Mouse (Mus musculus) v-Abl transformed pro-B cells (cell line): ENCODE measurements at regions not wholly inside any gene's neighbourhood (a gene's known extent, or its start where the extent isn't known, plus 50 kb on each side); places are given as distances from the start of the nearest gene placed in this dataset.

ENCODE experiments used
- in situ Hi-C, 2 experiments: fragments of 400-800 bp; cut with MboI; formaldehyde crosslinking; loops; one replicate each; pipeline ENCODE4 v1.15.1; 2025; ENCODE audit not compliant: unreplicated experiment in 2 of 2

DNA sequence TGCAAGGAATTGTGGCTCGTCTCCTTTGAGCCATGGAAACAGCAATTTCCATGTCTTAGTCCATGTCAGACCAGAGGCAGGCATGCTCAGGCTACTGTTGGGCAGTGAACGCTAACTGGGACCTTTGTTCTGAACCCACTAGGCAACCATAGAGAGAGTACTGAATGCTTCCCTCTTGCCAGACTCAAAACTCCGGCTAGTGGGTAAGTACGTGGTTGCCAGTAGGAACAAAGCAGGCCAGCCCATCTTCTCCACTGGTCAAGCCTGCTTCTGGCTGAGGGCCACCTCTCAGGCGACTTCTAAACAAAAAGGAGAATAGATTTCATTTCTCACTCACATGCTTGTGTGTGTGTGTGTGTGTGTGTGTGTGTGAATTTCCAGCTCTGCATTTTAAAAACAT is 163.8 kb upstream of the Maf start:
- in situ Hi-C loops = no loop called here

DNA sequence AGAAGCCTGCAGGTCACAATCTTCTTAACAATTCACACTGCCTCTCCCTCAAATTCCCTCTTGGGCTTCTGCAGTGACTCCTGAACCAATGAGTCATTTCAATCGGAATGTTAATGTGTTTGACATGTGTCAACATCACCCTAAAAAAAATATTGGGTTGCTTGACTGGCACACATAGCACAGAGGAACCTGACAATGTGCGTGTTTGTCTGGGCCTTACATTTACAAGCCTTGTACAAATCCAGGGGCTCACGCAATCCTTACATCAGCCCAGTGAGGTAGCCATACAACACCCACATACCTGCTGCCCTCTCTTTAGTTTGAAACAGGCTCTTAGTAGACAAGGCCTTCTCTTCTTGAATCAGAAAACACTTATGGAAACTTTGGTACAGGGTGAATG is 153.8 kb upstream of the Maf start:
- in situ Hi-C loops = no loop called here

DNA sequence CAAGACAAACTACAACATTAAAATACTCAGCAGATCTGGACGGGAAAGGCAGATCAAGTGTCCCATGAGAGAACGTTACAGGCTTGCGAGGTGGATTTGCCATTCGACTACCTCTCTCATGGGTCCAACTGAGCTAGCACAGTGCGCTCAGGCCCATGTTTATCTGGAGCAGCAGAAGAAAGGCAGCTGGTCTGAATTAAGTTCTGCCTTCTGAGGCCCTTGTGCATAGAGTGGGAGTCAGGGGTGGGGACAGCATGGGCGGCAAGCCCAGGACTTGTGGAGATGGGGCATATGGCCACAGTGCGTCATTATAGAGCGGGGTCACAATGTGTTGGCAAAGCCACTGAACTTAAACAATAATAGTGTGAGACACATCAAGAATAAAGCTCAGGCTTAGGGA is 151.8 kb upstream of the Maf start:
- in situ Hi-C loops = no loop called here

DNA sequence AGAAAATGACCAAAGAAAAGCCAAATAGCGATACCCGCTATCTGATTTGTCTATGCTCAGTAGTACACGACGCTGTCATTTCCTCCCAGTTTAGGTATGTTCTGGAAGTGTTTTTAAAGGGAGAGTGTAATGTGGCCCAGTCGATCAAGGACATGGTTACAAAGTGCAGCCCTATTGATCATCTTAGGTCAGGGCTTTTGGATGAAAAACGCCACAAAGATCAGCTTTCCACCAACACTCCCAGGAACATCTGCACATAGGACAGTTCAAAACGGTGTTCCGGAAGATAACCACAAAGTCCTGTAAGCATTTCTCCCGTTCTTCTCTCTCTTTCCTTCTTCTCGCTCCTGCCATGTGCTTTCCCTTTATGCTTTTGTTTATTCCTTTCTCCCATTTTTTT is 149.2 kb upstream of the Maf start:
- in situ Hi-C loops = no loop called here

DNA sequence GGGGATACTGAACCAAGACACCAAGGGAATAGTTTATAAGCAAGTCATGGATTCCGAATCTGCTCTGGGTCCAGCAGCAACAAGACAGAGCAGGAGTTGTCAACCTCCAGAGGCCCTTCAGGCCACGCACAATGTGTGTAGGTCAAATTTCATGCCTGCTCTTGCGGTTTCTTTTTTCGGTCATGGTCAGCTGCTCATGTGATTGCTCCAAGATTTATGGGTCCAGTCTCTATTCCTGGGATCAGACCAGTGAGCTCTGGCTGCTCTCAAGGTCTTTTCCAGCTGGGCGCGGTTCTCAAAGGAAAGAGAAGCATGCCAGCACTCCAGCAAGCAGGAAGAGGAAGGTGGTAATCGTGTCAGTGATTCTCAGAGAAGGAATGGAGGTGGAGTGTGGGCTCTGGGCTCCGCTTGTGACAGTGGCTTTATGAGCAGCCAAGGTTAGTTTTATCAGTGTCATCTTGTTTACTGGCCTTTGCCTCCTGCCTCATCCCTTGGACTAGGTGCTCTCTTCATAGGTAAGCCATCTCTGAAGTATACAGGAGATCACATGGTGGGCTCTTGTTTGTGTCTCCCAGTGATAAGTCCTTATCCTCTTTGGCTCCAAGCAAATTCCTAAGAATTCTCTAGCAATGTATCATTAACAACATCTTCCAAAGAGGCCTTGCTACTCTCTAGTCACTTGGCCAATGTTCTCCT is 148.5 kb upstream of the Maf start:
- in situ Hi-C loops = no loop called here

DNA sequence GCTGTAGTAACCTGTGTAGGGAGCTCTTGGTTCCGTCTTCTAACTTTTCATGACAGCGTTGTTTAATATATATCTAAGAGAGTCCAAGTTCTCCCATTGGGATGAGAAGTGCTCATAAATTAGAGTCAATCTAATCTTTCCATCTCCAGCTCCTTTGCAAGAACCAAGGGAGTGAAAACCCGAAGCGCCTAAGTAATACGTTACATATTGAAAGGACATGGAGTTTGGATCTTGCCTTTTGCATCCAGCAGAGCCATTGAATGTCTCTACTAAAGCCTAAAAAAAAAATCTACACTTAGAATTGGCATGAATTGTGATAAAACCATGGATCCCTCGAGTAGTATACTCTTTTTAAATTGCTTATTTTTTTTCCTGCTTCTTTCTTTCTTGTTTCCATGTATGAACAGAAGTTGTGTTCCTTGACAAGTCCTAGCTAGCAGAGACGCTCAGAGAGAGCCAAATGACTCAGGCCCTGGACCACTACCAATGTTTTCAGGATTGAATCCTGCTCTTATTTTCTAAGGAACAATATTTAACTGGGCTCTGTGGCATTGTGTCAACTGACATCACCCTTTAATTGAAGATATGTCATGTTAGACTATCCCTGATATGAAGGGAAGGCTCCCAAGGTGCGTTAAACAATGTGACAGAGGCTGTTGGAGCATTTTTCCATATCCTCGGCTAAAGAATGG is 146.8 kb upstream of the Maf start:
- in situ Hi-C loops = no loop called here

DNA sequence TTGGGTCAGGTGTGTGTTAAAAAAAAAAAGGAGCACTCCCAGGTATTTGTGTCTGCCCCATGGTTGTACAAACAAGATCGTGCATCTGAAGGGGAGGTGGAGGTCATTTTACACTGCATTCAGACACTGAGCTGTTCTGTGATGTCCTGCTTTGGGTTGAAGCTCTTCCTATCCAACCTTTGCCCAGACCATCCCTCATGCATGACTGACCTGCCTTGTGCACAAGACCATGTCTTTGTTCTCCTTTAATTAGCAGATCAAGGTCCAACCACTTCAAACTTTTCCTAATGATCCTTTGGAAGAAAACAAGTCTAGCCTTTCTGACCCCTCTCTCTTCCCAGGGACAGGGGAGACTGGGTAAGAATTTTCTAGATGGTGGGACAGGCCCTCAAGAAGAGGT is 143.0 kb upstream of the Maf start:
- in situ Hi-C loops = no loop called here

DNA sequence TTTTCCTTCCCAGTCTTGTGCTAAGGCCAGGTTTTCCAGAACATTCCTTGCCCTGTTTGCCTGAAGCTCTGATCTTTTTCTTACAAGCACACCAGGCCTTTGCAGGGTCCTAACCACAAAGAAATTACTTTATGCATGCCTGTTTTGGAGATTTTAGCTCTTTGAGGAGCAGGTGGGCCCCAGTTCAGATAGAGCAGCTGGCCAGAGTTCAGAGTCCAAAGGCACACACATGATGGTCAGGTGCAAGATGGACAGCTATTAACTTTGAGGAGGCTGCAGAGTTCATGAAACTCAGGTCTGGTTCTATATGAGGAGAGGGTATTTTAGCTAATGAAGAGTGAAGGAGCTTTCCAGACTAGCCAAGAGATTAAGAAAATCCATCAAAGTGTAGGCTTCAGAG is 125.8 kb upstream of the Maf start:
- in situ Hi-C loops = no loop called here

DNA sequence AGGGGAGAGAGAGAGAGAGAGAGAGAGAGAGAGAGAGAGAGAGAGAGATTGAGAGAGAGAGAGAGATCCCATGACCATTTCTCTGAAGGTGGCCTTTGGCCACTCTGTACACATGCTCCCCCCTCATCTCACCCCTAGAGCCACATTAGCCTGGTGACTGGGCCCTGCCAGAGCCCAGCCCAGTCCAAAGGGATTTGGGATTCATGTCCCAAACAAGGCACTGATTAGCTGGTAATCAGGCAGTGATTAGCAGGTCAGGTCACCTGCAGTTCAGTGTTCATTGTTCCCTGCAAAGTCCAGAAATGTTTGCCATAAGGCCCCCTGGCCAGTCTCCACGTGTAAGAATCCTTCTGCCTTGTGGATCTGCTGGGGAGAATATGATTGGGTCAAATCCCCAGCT is 124.1 kb upstream of the Maf start:
- in situ Hi-C loops = no loop called here

DNA sequence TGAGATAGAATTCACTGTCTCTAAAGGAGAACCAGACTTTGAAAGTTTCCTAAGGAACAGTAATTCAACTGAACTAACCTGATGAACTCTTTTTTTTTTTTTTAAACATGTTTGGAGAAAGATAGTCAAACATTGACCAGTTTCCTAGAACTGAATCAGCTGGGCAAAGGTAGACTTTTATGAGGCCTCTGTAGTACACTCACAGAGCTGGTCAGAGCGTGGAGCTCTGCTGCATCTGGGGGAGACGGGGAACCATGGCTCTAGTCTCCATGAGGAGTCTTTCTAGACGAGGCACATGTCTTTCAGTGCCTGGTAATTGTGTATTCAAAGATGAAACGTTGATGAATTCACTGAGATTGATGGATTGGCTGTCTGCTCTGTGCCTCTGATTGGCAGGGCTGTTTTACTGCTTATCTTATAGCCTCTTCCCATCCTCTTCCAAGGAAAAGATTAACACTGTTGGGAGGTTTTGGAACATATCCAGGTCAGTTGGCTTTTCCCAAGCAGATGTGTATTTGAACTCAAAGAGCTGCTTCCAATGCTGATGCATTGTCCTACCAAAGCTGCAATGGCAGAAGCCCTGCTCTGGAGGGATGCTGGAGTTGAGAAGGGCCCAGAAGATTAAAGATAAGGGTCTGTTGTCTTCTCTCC is 122.5 kb upstream of the Maf start:
- in situ Hi-C loops = no loop called here

DNA sequence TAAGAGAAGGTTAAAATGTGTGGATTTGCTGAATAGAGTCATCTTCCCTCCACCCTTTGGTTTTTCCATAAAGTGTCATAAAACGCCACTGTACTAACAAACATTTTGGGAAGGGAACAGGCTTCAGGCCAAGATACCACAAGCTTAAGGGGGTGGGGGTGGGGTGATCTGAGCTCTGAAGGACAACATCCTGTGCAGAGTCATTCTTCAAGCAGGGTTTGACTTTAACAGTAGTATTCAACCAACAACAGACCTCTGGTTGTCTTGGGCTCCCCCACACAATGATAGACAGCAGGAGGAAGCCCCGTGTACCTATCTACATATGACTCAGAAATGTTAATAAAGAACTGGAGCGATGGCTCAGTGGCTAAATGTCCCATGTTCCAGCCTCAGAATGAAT is 118.9 kb upstream of the Maf start:
- in situ Hi-C loops = no loop called here

DNA sequence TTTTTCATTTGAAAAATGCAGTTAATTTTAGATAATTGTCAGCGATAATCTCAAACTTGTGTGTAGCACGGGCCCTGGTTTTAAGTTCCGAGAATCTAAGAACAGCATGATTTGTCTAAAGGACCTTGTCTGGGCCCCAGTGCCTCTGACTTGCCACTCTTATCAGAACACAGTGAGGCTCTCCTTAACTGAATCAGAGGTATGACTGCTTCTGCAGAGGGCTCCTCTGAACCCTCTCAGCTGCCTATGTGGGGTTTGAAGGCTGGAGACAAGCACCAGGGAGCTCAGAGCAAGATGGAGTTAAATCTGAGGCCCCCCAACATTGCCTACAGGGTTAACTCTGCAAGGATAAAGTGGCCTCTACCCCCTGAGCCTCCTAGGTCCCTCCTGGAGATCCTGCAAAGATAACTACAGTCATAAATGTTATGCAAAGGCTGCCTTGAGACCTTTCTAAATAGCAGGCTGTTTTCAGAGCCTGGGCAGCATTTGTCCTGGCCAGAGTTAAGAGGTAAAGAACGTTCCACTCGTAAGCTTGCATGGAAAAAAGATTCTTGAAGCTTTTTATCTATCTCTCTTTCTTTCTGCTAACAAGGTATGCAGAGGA is 118.4 kb upstream of the Maf start:
- in situ Hi-C loops = no loop called here

DNA sequence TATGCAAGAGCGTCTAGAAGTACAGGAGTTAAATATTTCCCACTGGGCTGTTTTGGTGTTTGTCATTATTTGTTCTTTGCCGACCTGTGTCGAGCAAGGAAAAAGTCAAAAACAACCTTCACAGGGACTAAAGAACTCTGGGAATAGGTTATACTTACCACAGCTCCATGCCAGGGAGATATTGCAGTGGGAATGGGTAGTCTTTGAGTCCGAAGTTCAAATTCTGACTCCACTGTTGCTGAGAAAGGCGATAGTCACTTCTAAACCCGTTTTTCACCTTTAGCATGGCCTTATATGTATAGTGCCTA is 116.8 kb upstream of the Maf start:
- in situ Hi-C loops = no loop called here

DNA sequence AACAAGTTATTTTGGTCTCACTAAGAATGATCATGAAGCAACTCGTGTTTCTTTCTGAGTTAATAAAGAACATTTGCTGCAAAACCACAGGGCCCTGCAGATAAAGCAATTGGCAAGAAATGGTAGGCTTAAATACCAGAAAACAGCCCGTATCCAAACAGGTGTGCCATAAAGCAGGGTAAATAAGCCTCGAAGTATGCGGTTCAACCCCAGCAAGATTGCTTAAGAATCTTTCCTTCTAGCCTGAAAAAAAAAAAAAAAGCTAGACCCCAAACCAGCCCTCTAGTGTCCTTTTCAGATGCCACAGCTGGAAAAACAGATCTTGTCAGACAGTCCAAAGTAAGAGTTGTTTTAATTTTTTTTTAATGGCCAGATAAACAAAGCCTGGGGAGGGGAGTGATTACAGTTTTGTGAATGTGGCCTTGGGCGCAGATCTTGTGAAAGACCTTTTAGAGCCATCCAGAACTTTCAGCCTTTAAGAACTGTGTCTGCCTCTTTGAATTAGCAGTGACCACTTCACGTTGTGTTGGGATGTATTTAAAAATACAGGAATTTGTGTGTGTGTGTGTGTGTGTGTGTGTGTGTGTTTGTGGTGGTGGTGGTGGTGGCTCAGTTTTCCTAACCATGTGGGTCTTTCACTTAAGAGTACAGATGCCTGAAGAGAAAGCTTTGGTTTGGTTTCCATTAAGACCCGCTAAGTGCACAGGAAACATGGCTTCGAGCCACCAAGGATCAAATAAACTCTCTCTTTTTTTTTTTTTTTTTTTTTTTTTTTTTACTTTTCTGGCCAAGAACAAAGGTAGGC is 116.3 kb upstream of the Maf start:
- in situ Hi-C loops = no loop called here

DNA sequence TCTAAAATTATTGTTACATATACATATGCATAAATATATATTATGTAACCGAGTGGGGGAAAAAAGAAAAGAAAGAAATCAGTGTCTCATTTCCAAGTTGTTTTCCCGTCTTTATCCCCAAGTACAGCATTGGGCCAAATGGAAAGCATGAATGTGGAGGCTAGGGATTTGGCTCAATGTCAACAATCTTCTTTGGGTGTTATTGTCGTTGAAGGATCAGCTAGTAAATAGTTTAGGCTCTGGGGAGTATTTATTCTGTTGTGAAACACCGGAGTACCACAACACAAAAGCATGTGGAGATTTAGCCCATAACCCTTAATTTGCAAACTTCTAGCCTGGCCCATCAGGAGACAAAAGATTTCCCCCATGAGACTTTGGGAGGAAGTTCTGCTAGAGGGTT is 105.8 kb upstream of the Maf start:
- in situ Hi-C loops = no loop called here

DNA sequence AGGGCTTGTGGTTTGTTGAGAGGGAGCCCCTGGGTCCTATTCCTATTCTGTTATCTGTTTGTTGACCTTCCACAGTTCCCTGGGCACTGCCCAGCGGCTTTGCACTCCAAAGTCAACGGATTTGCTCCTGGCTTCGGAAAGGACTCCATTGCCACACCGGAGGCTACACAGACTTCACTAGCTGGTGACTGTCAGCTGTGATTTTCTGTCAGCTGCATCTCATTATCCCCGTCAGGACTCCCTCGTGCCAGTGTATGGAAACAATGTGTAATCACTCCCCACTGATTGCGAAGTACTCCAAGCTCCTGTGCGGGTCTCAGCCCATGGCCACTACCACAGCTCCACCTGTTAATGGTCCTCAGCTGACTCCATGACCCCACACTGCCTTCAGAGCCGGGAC is 99.0 kb upstream of the Maf start:
- in situ Hi-C loops = no loop called here

DNA sequence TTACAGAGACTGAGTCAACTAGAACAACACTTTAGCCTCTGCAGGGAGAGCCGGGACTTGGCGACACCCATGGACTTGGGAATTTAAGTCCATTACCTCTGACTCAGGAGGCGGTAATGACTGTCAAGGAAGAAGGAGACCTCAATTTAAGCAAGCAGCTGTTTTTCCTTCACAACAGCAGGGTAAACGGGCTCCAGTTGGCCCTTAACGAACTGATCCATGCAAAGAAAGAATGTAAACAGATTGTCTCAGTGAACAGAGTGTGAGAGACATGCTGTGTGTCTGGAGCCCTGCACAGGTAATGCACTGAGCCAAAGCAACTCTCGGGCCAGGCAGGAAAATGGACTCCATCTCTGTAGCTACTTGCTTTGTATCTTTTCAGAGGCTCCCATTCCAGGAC is 98.5 kb upstream of the Maf start:
- in situ Hi-C loops = no loop called here

DNA sequence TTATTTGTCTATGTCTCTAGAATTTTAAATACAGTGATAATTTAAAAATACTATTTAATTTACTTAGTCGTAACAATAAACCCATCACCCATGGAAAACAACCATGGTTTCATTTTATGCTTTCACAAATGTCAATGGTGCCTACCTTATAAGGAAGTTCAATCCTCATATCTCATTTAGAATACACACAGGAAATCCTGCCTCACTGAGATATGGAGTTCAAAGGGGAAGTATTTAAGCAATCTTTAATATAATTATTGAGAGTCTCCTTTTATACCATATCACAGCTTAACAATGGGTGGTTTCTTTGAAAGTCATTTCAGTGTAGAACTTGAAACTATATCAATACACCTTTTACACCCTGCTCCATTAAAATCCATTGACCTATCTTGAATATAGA is 86.0 kb upstream of the Maf start:
- in situ Hi-C loops = no loop called here

DNA sequence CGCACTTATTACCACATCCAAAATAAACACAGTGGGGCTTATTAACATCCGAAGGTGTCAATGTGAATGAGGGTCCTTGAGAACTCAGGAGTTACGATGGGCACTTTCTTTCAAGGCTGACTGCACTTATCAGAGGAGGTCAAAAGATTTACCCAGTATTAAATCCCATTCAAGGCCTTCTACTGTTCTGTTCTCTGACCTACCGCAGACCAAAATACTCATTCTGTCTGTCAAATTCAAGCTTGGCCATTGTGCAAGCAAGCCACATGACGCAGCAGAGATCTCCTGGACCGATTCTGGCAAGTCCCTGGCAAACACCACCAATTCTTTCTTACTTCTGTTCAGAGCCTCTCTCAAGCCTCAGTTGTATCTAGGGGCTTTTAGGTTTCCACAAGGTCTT is 80.8 kb upstream of the Maf start:
- in situ Hi-C loops = no loop called here

DNA sequence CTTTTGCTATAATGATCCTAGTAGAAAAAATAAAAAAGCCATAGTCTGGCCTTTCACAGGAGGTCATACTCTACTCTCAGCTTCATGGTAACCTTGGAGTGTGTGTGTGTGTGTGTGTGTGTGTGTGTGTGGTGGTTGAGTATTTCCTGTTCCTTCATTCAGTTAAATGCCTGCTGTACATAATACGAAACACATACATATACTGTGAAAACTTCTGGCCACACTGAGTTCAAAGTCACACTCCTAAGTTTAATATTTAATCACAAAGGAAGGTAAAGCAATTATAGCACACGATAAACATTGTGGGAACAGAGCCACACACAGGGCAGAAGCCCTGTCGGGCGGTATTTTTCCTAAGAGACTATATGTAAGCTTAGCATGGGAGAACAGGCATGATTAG is 78.6 kb upstream of the Maf start:
- in situ Hi-C loops = no loop called here

DNA sequence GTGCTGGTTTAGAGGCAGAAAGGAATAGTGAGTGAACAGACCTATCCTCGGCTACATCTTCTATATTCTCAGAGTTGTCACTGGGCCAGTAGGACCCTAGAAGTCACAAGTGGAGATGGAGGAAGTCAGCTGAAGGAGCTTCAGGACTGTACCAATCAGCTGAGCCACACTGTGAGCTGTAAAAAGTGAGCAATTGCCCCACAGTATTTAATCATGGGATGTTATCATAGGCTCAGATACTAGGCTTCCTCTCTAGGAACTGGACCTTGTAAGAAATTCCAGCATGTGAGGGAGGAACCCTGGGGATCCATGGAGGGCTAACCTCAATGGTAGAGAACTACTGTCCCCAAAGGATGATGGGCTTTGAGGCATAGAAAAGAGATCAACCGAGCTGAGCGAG is 78.2 kb upstream of the Maf start:
- in situ Hi-C loops = no loop called here
